Mouse (Mus musculus) megakaryocyte, adult 5-6 weeks (primary cell): ENCODE measurements at regions not wholly inside any gene's neighbourhood (a gene's known extent, or its start where the extent isn't known, plus 50 kb on each side); places are given as distances from the start of the nearest gene placed in this dataset.

ENCODE experiments used
- ATAC-seq: 2 replicates; pipeline ENCODE4 v1.8.0; 2016; ENCODE audit warnings: mild to moderate bottlenecking, inconsistent platforms; ENCODE audit not compliant: poor library complexity, severe bottlenecking

GRCm38 (mm10) chr9:111838069-111838820 is 148.1 kb upstream of the Stac start:
- no peak for ATAC-seq

GRCm38 (mm10) chr9:111822094-111822493 is 131.9 kb upstream of the Stac start:
- no peak for ATAC-seq

DNA sequence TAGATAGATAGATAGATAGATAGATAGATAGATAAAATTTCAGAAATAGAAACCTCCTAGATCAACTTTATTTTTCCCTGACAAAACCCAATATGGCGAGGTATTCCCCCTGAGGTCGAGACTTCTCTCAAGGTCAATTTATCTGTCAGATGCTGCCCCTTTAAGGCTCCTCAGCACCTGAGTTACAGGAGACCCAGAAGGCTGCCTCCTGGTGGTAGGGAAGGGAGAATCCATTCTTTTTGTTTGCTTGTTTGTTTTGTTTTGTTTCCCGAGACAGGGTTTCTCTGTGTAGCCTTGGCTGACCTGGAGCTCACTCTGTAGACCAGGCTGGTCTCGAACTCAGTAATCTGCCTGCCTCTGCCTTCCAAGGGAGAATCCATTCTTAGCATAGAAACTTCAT is 127.3 kb upstream of the Stac start:
- ATAC-seq: no peak

DNA sequence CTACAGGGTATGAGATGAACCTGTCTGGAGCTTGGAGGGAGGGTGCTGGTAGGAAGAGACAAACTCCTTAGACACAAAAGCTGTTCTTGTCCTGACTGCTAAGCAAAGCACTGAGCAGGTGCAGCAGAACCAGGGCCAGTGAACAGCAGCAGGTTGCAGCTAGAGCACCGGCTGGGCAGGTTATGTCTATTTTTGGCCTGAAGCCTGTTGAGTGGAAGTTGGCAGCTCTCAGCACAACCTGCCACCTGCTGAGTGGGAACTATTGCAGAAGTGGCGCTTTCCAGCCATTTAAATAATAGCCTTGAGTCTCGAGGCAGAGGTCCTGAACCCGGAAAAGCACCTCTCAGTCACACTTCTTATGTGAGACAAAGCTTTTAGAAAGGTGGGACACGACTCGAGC is 114.8 kb upstream of the Stac start:
- ATAC-seq: no peak

- ATAC-seq: no peak
Observed at GRCm38 (mm10) chr9:111801381-111801780, 111.2 kb upstream of the Stac start.

DNA sequence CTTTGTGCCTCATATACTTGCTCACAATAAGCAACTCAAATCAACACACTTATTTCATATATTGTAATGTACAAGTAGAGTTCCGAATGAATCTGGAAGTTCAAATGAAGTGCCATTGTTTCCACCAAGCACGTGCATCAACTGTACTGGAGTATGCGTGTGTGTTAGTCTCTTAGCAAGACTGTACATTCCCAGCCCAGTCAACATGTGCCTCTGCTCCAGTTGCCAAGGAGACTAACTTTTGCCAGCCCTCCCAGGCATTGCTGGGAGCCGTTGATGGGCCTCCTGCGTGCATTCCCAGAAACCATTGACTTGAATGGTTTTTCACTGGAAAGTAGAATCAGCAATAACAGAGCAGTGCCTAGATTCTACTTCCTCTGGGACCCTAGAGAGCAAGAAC is 110.7 kb upstream of the Stac start:
- ATAC-seq: no peak

GRCm38 (mm10) chr9:111778981-111779380 is 88.8 kb upstream of the Stac start:
- no peak for ATAC-seq

GRCm38 (mm10) chr9:111777433-111778135 is 87.4 kb upstream of the Stac start:
- ATAC-seq: no peak

GRCm38 (mm10) chr9:111774229-111774628 is 84.1 kb upstream of the Stac start:
- no peak for ATAC-seq

- ATAC-seq: no peak
Observed at GRCm38 (mm10) chr9:111762653-111763468, 72.7 kb upstream of the Stac start.

DNA sequence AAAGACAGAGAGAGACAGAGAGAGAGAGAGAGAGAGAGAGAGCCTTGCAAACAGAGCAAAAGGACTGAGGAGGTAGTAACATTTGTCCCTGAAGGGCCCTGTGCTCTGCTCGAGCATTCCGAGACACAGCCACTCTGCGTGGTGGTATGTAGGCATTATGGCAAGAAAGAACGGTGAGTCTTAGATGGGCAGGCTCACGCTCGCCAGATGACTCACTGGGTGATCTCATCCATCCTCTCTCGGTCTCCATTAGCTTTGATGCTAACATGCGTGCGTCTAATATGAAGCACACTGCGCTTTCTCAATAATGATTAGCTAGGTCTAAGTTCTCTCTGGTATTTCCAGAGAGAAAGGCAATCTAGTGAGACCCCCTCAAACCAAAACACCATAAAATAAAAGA is 65.1 kb upstream of the Stac start:
- no peak for ATAC-seq

- ATAC-seq: no peak
Observed at GRCm38 (mm10) chr9:111746151-111746550, 56.0 kb upstream of the Stac start.

- no peak for ATAC-seq
Observed at GRCm38 (mm10) chr9:111745206-111745605, 55.1 kb upstream of the Stac start.
